Mouse (Mus musculus) R1 (cell line): ENCODE measurements around the gene C1rb.
A peak's percentile ranks its signal among the peaks of the same experiment; 100 is the strongest.
"Not testable (repeated sequence)": the region's sequence is repeated elsewhere in the genome, so short reads cannot be mapped to it uniquely, and the experiment has no call there.

Source experiments
- DNase-seq: peaks from one replicate; pipeline ENCODE4 v3.0.0-alpha.2; 2018; ENCODE audit warnings: low read depth, low spot score

The C1rb gene

GRCm38 (mm10) chr6:124570026-124570425, at the start of gene C1rb:
TSS of gene C1rb (plus strand) at chr6:124570294.
- peak; percentile 68 for DNase-seq

GRCm38 (mm10) chr6:124522082-124522481, 48.0 kb upstream of the C1rb start:
- not testable (repeated sequence) for DNase-seq

GRCm38 (mm10) chr6:124527881-124528280, 42.2 kb upstream of the C1rb start:
- no peak for DNase-seq

GRCm38 (mm10) chr6:124531077-124531476, 39.0 kb upstream of the C1rb start:
- DNase-seq = no peak

GRCm38 (mm10) chr6:124536125-124536829, 33.8 kb upstream of the C1rb start:
- DNase-seq = not testable (repeated sequence)

- not testable (repeated sequence) for DNase-seq
These were observed 28.9 kb upstream of the C1rb start for GRCm38 (mm10) chr6:124541176-124541575.

GRCm38 (mm10) chr6:124542284-124542683, 27.8 kb upstream of the C1rb start, which contains the start of gene C1s1:
TSS of gene C1s1 (minus strand) at chr6:124542359.
- DNase-seq = peak; percentile 75

GRCm38 (mm10) chr6:124544466-124544865, 25.6 kb upstream of the C1rb start:
- DNase-seq = no peak

- DNase-seq = no peak
These were observed 24.7 kb upstream of the C1rb start for GRCm38 (mm10) chr6:124545425-124545824.

- not testable (repeated sequence) for DNase-seq
These were observed 22.1 kb upstream of the C1rb start for GRCm38 (mm10) chr6:124547979-124548378.

GRCm38 (mm10) chr6:124549023-124549550, 21.0 kb upstream of the C1rb start:
- no peak for DNase-seq

- DNase-seq = peak; percentile 85
These were observed 17.3 kb upstream of the C1rb start for GRCm38 (mm10) chr6:124552766-124553165.

- not testable (repeated sequence) for DNase-seq
These were observed 14.1 kb upstream of the C1rb start for GRCm38 (mm10) chr6:124555956-124556355.

GRCm38 (mm10) chr6:124561156-124561555, 8.9 kb upstream of the C1rb start:
- not testable (repeated sequence) for DNase-seq

- not testable (repeated sequence) for DNase-seq
These were observed 8.5 kb upstream of the C1rb start for GRCm38 (mm10) chr6:124561611-124562010.

- DNase-seq = not testable (repeated sequence)
These were observed 5.1 kb downstream of the C1rb start for GRCm38 (mm10) chr6:124575155-124575678.

- DNase-seq = not testable (repeated sequence)
These were observed 10.1 kb downstream of the C1rb start for GRCm38 (mm10) chr6:124580155-124580554.

- no peak for DNase-seq
These were observed 12.1 kb downstream of the C1rb start for GRCm38 (mm10) chr6:124582231-124582630.

GRCm38 (mm10) chr6:124584935-124585334, 14.8 kb downstream of the C1rb start:
- DNase-seq = no peak

- DNase-seq = no peak
These were observed 15.7 kb downstream of the C1rb start for GRCm38 (mm10) chr6:124585761-124586160.

- no peak for DNase-seq
These were observed 16.2 kb downstream of the C1rb start for GRCm38 (mm10) chr6:124586266-124586665.

- DNase-seq = no peak
These were observed 18.7 kb downstream of the C1rb start for GRCm38 (mm10) chr6:124588771-124589170.

- DNase-seq = no peak
These were observed 22.1 kb downstream of the C1rb start for GRCm38 (mm10) chr6:124592186-124592700.
